Mouse (Mus musculus) embryonic facial prominence, embryonic 12.5 days (tissue): ENCODE measurements around the gene Eml4. TPM values are rescaled to one million over a fixed set of nuclear protein-coding genes. Genes with fewer than 3 reads are reported as not detected.

Experiments used
- polyA plus RNA-seq: library from polyadenylated mRNA; unstranded; fragments of >200 nt; fragmentation: Nextera tagmentation; extraction: Ambion mirVana; gene quantifications from 2 replicates; pipeline ENCODE4 v1.2.1, GENCODE M21; 2016

Eml4 gene
- polyA plus RNA-seq, 1 experiment from 2014 or later = 66.7 TPM

Other genes starting within 250 kb of the Eml4 start
- 27.3 and 32.6 TPM in 2 replicates for gene Pkdcc, start 135.6 kb upstream of the Eml4 start, polyA plus RNA-seq
- gene Cox7a2l, start 166.4 kb downstream of the Eml4 start, polyA plus RNA-seq = 136 and 141 TPM in 2 replicates